ENCODE assay signal across 25 mouse cellular contexts in genomic region chr14:72725865-72726264, GRCm38 (mm10). TPM values are rescaled to one million over a fixed set of nuclear protein-coding genes. Genes with fewer than 3 reads are reported as not detected.
DNase-seq lines count a peak whose midpoint lies in the region; ATAC-seq and TF ChIP-seq lines count a peak whose summit lies in the region.
"Had no signal": no experiment of that assay in that cellular context is flagged by ENCODE, and none has a peak within 500 bp of the region (broad histone marks: within the 10 kb centered on the region; RNA-seq: fewer than 3 reads in every experiment).

No protein-coding gene starts in this region.

- H3K27me3 ChIP-seq in ES-Bruce4 (ENCODE audit: control insufficient read depth, insufficient read depth, low read length, poor library complexity, severe bottlenecking) = no peaks in the 10 kb centered on the region
- H3K27me3 ChIP-seq in embryonic facial prominence, embryonic 10.5 days (replicated peaks; ENCODE audit: low read depth, poor library complexity, severe bottlenecking) = no peaks in the 10 kb centered on the region
- H3K27me3 ChIP-seq in stomach, embryonic 16.5 days (ENCODE audit: control insufficient read depth, insufficient read depth, low read length) = no peaks in the 10 kb centered on the region
- H3K27me3 ChIP-seq: embryonic facial prominence, embryonic 13.5 days; heart, embryonic 13.5 days; hindbrain, embryonic 12.5 days; intestine, embryonic 15.5 days had no signal

- peak; percentile 12 for DNase-seq in ovary, adult 18-20 months (ENCODE audit: low spot score)
- no peak for DNase-seq in ovary, postnatal 36 days (ENCODE audit: low spot score)
- no peak for DNase-seq in embryonic facial prominence, embryonic 10.5 days (ENCODE audit: low spot score)
- DNase-seq in layer of hippocampus, adult 9-11 months = no peak
- no peak for DNase-seq in heart, postnatal 4 days
- DNase-seq: adrenal gland, adult 2 months; adrenal gland, postnatal 25 days; B cell, adult 2 months; cerebellum, adult 18-20 months; cerebellum, adult 9-10 months; cerebellum, postnatal 14 days; forebrain, postnatal 0 days; gastrocnemius, postnatal 10 days; gastrocnemius, postnatal 36 days; heart, adult 2 months; heart, postnatal 14 days had no signal

- TF ChIP-seq POLR2A in ES-Bruce4 (IDR thresholded peaks at IDR 0.05; ENCODE audit: insufficient read depth, low read length) = no peak

- TF ChIP-seq EP300 in ES-Bruce4 (IDR thresholded peaks at IDR 0.05; ENCODE audit: insufficient read depth, low read depth, low read length) = no peak

- no peak for TF ChIP-seq CTCF in ES-Bruce4 (IDR thresholded peaks at IDR 0.05; ENCODE audit: low read depth, low read length)

- no peak overlapping the region for H3K9ac ChIP-seq in ES-Bruce4 (ENCODE audit: low read depth, poor library complexity, severe bottlenecking)
- no peak overlapping the region for H3K9ac ChIP-seq in stomach, embryonic 16.5 days (ENCODE audit: low read length)
- H3K9ac ChIP-seq: embryonic facial prominence, embryonic 13.5 days; forebrain, postnatal 0 days; heart, embryonic 13.5 days; hindbrain, embryonic 12.5 days; intestine, embryonic 15.5 days had no signal

- H3K4me1 ChIP-seq in ES-Bruce4 (ENCODE audit: control insufficient read depth, insufficient read depth, low read length) = no peaks in the 10 kb centered on the region
- no peaks in the 10 kb centered on the region for H3K4me1 ChIP-seq in embryonic facial prominence, embryonic 10.5 days
- H3K4me1 ChIP-seq in stomach, embryonic 16.5 days (ENCODE audit: control insufficient read depth, insufficient read depth, low read length) = no peaks in the 10 kb centered on the region; the same call in 1 of the 2 replicates
- H3K4me1 ChIP-seq: heart, embryonic 10.5 days; heart, embryonic 13.5 days; hindbrain, embryonic 12.5 days; intestine, embryonic 15.5 days had no signal

- H3K9me3 ChIP-seq in ES-Bruce4 (replicated peaks; ENCODE audit: control insufficient read depth, insufficient read depth, low read length, poor library complexity, severe bottlenecking) = no peaks in the 10 kb centered on the region
- H3K9me3 ChIP-seq in embryonic facial prominence, embryonic 10.5 days = no peaks in the 10 kb centered on the region
- no peaks in the 10 kb centered on the region for H3K9me3 ChIP-seq in stomach, embryonic 16.5 days (replicated peaks; ENCODE audit: control insufficient read depth, low read length)
- H3K9me3 ChIP-seq: embryonic facial prominence, embryonic 13.5 days; heart, embryonic 10.5 days; heart, embryonic 13.5 days; hindbrain, embryonic 12.5 days; intestine, embryonic 15.5 days had no signal

- H3K36me3 ChIP-seq in ES-Bruce4 (ENCODE audit: control insufficient read depth, insufficient read depth, low read length, poor library complexity, severe bottlenecking) = no peaks in the 10 kb centered on the region
- H3K36me3 ChIP-seq in embryonic facial prominence, embryonic 10.5 days (replicated peaks) = no peaks in the 10 kb centered on the region
- no peaks in the 10 kb centered on the region for H3K36me3 ChIP-seq in stomach, embryonic 16.5 days (ENCODE audit: control insufficient read depth, insufficient read depth, low read length)
- H3K36me3 ChIP-seq: embryonic facial prominence, embryonic 13.5 days; heart, embryonic 10.5 days; heart, embryonic 13.5 days; hindbrain, embryonic 12.5 days; intestine, embryonic 15.5 days had no signal

- H3K27ac ChIP-seq in ES-Bruce4 (ENCODE audit: insufficient read depth, low read length) = peak overlapping the region; percentile 13; the same call in 1 of the 2 replicates
- 0 out of 2 replicates have a peak overlapping the region, but pooled peaks have one; percentile 24 for H3K27ac ChIP-seq in embryonic facial prominence, embryonic 10.5 days (replicated peaks)
- no peak overlapping the region; the same call in 1 of the 2 replicates for H3K27ac ChIP-seq in stomach, embryonic 16.5 days (ENCODE audit: low read length)
- H3K27ac ChIP-seq: embryonic facial prominence, embryonic 13.5 days; heart, adult 2 months; heart, embryonic 10.5 days; heart, embryonic 13.5 days; hindbrain, embryonic 12.5 days; intestine, embryonic 15.5 days had no signal

- H3K4me2 ChIP-seq in stomach, embryonic 16.5 days (ENCODE audit: low read depth, low read length) = no peak overlapping the region
- H3K4me2 ChIP-seq: embryonic facial prominence, embryonic 13.5 days; heart, embryonic 13.5 days; hindbrain, embryonic 12.5 days; intestine, embryonic 15.5 days had no signal

- H3K4me3 ChIP-seq in ES-Bruce4 (ENCODE audit: low read depth, low read length) = no peak overlapping the region
- no peak overlapping the region for H3K4me3 ChIP-seq in embryonic facial prominence, embryonic 10.5 days
- H3K4me3 ChIP-seq in stomach, embryonic 16.5 days (replicated peaks; ENCODE audit: low read length) = no peak overlapping the region
- H3K4me3 ChIP-seq: embryonic facial prominence, embryonic 13.5 days; heart, adult 2 months; heart, embryonic 10.5 days; heart, embryonic 13.5 days; hindbrain, embryonic 12.5 days; intestine, embryonic 15.5 days had no signal

- WGBS in embryonic facial prominence, embryonic 10.5 days = 68% methylated on average over 3 of the region's 3 CpGs
- WGBS in stomach, embryonic 16.5 days = 53% methylated on average over 3 of the region's 3 CpGs

- ATAC-seq in stomach, embryonic 16.5 days (ENCODE audit: insufficient read depth, low FRiP score) = 0 out of 2 replicates have a peak, but pooled peaks have one; percentile 37
- ATAC-seq: forebrain, embryonic 14.5 days; forebrain, postnatal 0 days; hindbrain, embryonic 16.5 days; intestine, embryonic 15.5 days had no signal

RNA-seq across cellular contexts. Expression of gene Fndc3a, which starts 16.1 kb away (rescaled TPM):
- 47.4 and 47.7 TPM in 2 replicates for polyA plus RNA-seq in ES-Bruce4 (2011; ENCODE audit: insufficient read depth, insufficient read length, low read depth, missing spikeins)
- polyA plus RNA-seq in embryonic facial prominence, embryonic 10.5 days (2016; fragmentation: Nextera tagmentation; extraction: Ambion mirVana) = 42.6 and 43.9 TPM in 2 replicates
- polyA plus RNA-seq in stomach, embryonic 16.5 days (2015; fragmentation: Nextera tagmentation; extraction: Ambion mirVana) = 29.0 and 30.4 TPM in 2 replicates
- total RNA-seq in heart, postnatal 4 days (2021) = 10 to 100 TPM; 19.0 to 22.6 TPM
